Mouse (Mus musculus) heart, postnatal 25 days (tissue): ENCODE measurements at regions not wholly inside any gene's neighbourhood (a gene's known extent, or its start where the extent isn't known, plus 50 kb on each side); places are given as distances from the start of the nearest gene placed in this dataset.

Experiments
- DNase-seq: peaks from one replicate; pipeline ENCODE4 v3.0.0; 2022; ENCODE audit warnings: low spot score
- intact Hi-C: fragments of 180-260 bp; cut with DNase I; formaldehyde crosslinking; loops from one replicate; pipeline ENCODE4 v1.15.1; 2025

GRCm38 (mm10) chr13:15802043-15802795, 209.4 kb upstream of the Inhba start:
- peak; percentile 16 for DNase-seq
- intact Hi-C loops = no loop called here

GRCm38 (mm10) chr13:15803965-15804364, 207.7 kb upstream of the Inhba start:
- no peak for DNase-seq
- intact Hi-C loops = no loop called here

GRCm38 (mm10) chr13:15806925-15807324, 204.7 kb upstream of the Inhba start:
- DNase-seq = no peak
- intact Hi-C loops = no loop called here

DNA sequence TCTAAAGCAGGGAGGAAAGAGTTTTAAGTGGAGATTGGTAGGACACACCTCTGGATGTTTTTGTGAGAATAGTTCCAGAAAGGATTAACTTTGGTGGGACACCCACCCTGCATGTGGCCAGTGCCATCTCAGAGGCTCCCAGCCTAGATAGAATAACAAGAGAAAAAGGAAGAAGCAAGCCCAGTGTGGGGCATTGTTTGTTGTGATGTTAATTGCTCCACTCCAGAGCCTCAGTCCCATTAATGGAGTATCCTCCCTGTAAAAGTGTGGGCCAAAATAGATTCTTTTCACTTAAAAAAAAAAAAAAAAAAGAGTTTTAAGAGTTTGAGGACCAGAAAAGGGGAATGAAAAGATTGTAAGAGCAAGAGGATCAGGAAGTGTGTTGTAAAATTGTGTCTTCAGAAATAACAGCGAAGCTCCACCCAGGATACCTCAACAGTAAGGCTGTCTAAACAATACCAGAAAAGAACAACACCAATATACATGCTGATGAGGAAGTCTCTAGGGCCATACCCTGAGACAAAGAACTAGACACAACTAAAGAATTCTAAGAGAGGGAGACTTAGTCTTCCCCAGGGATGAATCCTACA, 189.3 kb upstream of the Inhba start:
- intact Hi-C loops = no loop called here
- no peak for DNase-seq

GRCm38 (mm10) chr13:15845806-15846205, 165.8 kb upstream of the Inhba start:
- DNase-seq = no peak
- intact Hi-C loops = no loop called here

DNA sequence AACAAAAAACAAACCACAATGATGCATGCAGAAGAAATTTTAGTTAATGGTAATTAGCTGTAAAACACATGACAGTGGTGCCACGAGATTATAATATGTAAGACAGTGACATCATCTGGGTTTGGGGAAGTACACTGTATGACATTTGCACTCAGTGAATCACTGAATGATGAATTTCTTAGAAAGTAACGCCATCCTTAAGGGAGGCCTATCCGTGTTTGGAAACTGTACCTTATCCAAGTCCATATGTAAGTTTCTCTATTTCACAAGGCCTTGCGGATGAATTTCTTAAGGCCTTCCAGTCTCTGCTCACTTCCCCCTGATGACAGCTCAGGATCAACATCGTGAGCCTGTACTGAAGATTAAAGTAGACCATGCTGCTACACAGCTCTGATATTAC, 163.6 kb upstream of the Inhba start:
- intact Hi-C loops = no loop called here
- DNase-seq = no peak

GRCm38 (mm10) chr13:15849129-15849528, 162.5 kb upstream of the Inhba start:
- intact Hi-C loops = no loop called here
- DNase-seq = no peak

DNA sequence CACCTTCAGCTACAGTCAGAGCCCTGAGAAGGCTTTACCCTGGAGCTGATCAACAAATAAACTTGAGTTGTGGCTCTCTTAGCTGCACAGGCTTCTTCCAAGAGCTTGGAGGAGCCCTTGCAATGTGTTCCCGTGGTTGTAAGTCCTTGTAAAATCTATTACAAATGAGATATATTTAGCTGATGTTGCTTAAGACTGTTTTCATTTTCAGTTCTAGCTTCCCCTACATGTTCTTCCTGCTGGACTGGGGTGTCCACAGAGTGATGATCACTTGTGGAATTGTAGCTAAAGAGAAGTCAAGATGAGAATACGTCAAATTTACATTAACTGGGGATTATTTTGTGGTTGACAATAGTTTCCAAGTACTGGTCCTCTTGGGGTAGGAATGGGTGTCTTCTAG, 161.3 kb upstream of the Inhba start:
- intact Hi-C loops = no loop called here
- DNase-seq = no peak

DNA sequence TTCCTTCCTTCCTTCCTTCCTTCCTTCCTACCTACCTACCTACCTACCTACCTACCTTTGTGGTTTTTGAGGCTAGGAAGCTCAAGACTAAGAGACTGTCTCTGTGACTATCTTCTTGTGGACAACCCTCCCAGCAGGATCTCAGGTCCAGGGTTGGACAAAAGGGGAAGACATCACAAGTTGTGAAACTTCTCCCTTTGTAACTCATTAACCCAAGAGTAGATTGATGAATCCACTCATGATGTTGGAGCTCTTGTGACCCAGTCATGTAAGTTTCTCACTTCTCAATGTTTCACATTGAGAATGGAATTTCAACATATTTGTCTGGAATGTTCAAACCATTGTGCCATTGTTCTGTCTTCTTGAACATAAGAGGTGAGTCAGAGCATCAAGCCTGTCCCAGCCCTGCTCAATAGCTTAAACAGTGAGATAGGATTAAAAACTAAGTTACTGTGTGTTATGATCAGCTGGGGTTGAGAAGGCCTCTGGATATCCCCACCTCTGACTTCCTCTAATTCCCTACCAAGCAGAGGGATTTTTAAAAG, 158.6 kb upstream of the Inhba start:
- no peak for DNase-seq

DNA sequence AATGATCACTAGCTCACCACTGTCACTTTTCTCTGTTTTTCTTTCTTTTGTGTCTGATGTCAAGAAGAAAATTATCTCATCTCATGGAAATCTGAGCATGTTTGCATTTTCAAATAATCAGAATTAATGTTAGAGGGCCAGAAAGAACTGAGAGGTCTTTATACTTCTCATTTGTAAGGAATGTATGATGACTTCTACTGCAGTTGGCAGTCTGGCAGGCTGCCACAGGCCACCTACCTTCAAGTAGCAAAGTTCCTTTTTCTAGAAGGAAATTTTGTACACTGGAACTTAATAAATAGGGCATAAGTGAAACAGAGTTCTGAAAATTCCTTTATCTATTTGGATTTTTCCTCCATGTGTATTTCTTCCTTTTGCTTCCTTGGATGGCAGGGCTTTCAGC, 148.7 kb upstream of the Inhba start:
- intact Hi-C loops = no loop called here
- no peak for DNase-seq

More for the DNA sequence above, 158.6 kb upstream of the Inhba start:
- intact Hi-C loops = no loop called here

DNA sequence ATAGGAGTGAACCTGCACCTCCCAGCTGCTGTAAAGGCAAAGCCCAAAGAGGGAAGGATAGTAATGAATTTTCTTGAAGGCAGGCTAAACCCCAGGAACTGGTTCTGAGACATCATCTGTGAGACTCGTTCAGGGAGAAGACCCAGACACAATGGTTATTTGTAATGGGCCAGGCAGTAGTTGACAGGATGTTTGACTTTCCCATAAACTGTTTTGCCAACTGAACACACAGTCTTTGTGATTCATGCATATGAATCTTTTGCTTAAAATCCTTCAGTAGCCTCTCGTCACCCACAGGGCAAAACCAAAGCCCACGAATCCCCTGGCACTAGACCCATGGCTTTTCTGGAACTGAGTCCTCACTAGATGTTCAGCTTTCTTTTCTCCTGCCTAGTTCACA, 148.3 kb upstream of the Inhba start:
- intact Hi-C loops = no loop called here
- DNase-seq = no peak

DNA sequence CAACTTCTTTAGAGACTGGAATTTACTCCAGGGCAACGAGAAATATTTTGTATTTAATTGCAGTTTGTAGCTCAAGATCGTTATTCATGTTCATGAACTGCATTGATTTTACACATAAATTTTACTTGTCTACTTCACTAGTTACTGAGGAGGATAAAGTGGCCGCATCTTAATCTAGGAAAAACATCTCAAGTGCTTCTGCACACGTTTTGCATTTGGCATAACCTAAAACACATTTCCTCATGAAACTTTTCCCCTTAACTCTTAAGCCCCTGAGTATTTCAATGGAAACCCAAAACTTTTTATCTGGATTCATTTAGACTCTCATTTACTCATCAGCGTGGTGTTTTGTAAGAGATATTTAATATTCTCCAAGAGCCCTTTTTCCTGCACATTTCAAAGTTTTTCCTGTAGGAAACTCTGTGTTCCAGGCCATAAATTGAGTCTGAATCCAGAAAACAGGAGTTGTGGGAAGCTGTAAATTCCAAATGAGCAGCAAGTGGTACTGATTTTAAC, 144.5 kb upstream of the Inhba start:
- intact Hi-C loops = no loop called here
- no peak for DNase-seq

GRCm38 (mm10) chr13:15877606-15878005, 134.0 kb upstream of the Inhba start:
- intact Hi-C loops = no loop called here
- no peak for DNase-seq

GRCm38 (mm10) chr13:15879576-15879975, 132.1 kb upstream of the Inhba start:
- intact Hi-C loops = no loop called here

DNA sequence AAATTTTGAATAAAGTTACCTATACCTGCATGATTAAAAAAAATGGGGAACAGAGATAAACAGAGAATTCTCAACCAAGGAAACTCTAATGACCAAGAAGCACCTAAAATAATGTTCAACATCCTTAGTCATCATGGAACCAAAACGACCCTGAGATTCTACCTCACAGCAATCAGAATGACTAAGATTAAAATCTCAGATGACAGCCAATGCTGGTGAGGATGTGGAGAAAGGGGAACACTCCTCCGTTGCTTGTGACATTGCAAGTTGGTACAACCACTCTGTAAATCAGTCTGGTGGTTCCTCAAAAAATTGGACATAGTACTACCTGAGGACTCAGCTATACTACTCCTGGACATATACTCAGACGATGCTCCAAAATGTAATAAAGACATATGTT, 120.9 kb upstream of the Inhba start:
- intact Hi-C loops = no loop called here
- DNase-seq = no peak

More at GRCm38 (mm10) chr13:15879576-15879975, 132.1 kb upstream of the Inhba start:
- DNase-seq = no peak

GRCm38 (mm10) chr13:15891403-15891802, 120.2 kb upstream of the Inhba start:
- intact Hi-C loops = no loop called here
- no peak for DNase-seq

DNA sequence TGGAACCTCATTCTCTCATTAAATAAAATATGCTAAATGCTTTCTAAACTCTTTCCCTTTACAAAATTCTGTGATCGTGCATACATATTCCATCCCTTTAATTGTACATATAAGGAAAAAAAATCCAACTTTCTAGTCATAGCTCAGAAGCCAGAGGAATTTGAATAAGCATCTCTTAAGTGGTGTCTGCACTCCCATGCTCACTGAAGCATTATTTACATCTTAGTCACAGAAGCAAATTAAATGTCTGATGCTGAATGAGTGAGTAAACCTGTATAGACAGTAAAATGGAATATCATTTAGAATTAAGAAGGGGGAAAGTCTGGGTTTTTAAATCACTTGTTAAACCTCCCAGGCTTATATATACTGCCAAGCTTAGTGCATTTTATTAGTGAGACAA, 113.5 kb upstream of the Inhba start:
- intact Hi-C loops = no loop called here
- no peak for DNase-seq

- DNase-seq = no peak
- intact Hi-C loops = no loop called here
Measured at GRCm38 (mm10) chr13:15901710-15902675, 109.7 kb upstream of the Inhba start.

- intact Hi-C loops = no loop called here
- DNase-seq = no peak
Measured at GRCm38 (mm10) chr13:15907806-15908205, 103.8 kb upstream of the Inhba start.

- intact Hi-C loops = no loop called here
- no peak for DNase-seq
Measured at GRCm38 (mm10) chr13:15910578-15910977, 101.1 kb upstream of the Inhba start.
